Mouse (Mus musculus): ENCODE measurements at regions not wholly inside any gene's neighbourhood (a gene's known extent, or its start where the extent isn't known, plus 50 kb on each side); places are given as distances from the start of the nearest gene placed in this dataset.

GRCm38 (mm10) chr9:122642913-122643312, 104.2 kb upstream of the Topaz1 start:
- TF ChIP-seq CTCF (IDR thresholded peaks at IDR 0.05; ENCODE audit: control insufficient read depth, insufficient read depth, insufficient replicate concordance, low read depth, low read length) = no peak
- TF ChIP-seq POLR2A (IDR thresholded peaks at IDR 0.05; ENCODE audit: control insufficient read depth, low read depth, low read length) = no peak

Data from testis, adult 2 months (tissue).